Mouse (Mus musculus) MEL (cell line): Measurements from ENCODE around the gene Emilin2.

Experiments used
- BHLHE40 ChIP-seq: IDR thresholded peaks from 2 replicates; pipeline ENCODE4 v1.6.1; 2012; ENCODE audit warnings: low read depth, mild to moderate bottlenecking, inconsistent platforms, low read length, improper control_type of control experiment, borderline replicate concordance
- CHD1 ChIP-seq: IDR thresholded peaks from 2 replicates; pipeline ENCODE4 v1.6.1; 2012; ENCODE audit warnings: low read depth, mild to moderate bottlenecking, inconsistent platforms, low read length, improper control_type of control experiment
- CTCF ChIP-seq, 3 experiments: IDR thresholded peaks in 2 of 3; conservative IDR thresholded peaks in 1 of 3; 2 replicates each; pipeline ENCODE4 v1.5.1; 2011 to 2012; ENCODE audit warnings: low read length in 3 of 3, low read depth in 2 of 3, mild to moderate bottlenecking in 2 of 3, improper control_type of control experiment in 1 of 3, inconsistent platforms in 1 of 3, mixed read lengths in 1 of 3, moderate library complexity in 1 of 3; ENCODE audit not compliant: control insufficient read depth in 1 of 3, insufficient read depth in 1 of 3, poor library complexity in 1 of 3, severe bottlenecking in 1 of 3
- ETS1 ChIP-seq: IDR thresholded peaks from 2 replicates; pipeline ENCODE4 v1.6.1; 2012; ENCODE audit warnings: low read depth, mild to moderate bottlenecking, inconsistent platforms, low read length, improper control_type of control experiment, moderate library complexity
- GABPA ChIP-seq: IDR thresholded peaks from 2 replicates; pipeline ENCODE4 v1.6.1; 2012; ENCODE audit warnings: low read depth, mild to moderate bottlenecking, inconsistent platforms, low read length, improper control_type of control experiment, moderate library complexity
- MYB ChIP-seq: IDR thresholded peaks from 2 replicates; pipeline ENCODE4 v1.6.1; 2011; ENCODE audit warnings: mild to moderate bottlenecking, low read depth, low read length, improper control_type of control experiment
- POLR2A ChIP-seq, 2 experiments: IDR thresholded peaks; 2 replicates each; pipeline ENCODE4 v1.6.1; 2011 to 2012; ENCODE audit warnings: low read length in 2 of 2, mild to moderate bottlenecking in 2 of 2, control low read depth in 1 of 2, improper control_type of control experiment in 1 of 2, low read depth in 1 of 2, moderate library complexity in 1 of 2; ENCODE audit not compliant: control insufficient read depth in 1 of 2, insufficient read depth in 1 of 2, poor library complexity in 1 of 2
- POLR2AphosphoS2 ChIP-seq: IDR thresholded peaks from 2 replicates; pipeline ENCODE4 v1.6.1; 2011; ENCODE audit warnings: low read length, improper control_type of control experiment
- USF1 ChIP-seq: IDR thresholded peaks from 2 replicates; pipeline ENCODE4 v1.6.1; 2014; ENCODE audit warnings: low read depth, mild to moderate bottlenecking, inconsistent platforms, low read length, improper control_type of control experiment, moderate library complexity
- ZKSCAN1 ChIP-seq: IDR thresholded peaks from 2 replicates; pipeline ENCODE4 v1.6.1; 2012; ENCODE audit warnings: low read depth, mild to moderate bottlenecking, inconsistent platforms, low read length, improper control_type of control experiment, moderate library complexity
- ZMIZ1 ChIP-seq: IDR thresholded peaks from 2 replicates; pipeline ENCODE4 v1.6.1; 2012; ENCODE audit warnings: low read depth, mild to moderate bottlenecking, inconsistent platforms, low read length, improper control_type of control experiment, moderate library complexity

- TF ChIP-seq ZMIZ1: no peak
- no peak for TF ChIP-seq CTCF (IDR thresholded peaks at IDR 0.05 in 2 of 3, conservative IDR thresholded peaks at IDR 0.05 in 1 of 3; ENCODE audit: control insufficient read depth in 1 of 3, insufficient read depth in 1 of 3, low read depth in 2 of 3, low read length in 3 of 3, poor library complexity in 1 of 3, severe bottlenecking in 1 of 3)
- TF ChIP-seq POLR2A (IDR thresholded peaks at IDR 0.05; ENCODE audit: control insufficient read depth in 1 of 2, insufficient read depth in 1 of 2, low read depth in 1 of 2, low read length in 2 of 2, poor library complexity in 1 of 2): no peak
- peak; percentile 97 for TF ChIP-seq ETS1
- no peak for TF ChIP-seq ZKSCAN1
- TF ChIP-seq CHD1: no peak
- TF ChIP-seq USF1: no peak
- peak; percentile 88 for TF ChIP-seq MYB
- TF ChIP-seq GABPA: peak; percentile 76; the same call in 1 of the 2 replicates
- no peak for TF ChIP-seq BHLHE40
- no peak for TF ChIP-seq POLR2AphosphoS2
Observed at GRCm38 (mm10) chr17:71235229-71235958, 76.4 kb downstream of the Emilin2 start.
